Mouse (Mus musculus) neural tube, embryonic 11.5 days (tissue): ENCODE data around the gene Gp9. TPM values are rescaled to one million over a fixed set of nuclear protein-coding genes. Genes with fewer than 3 reads are reported as not detected.
A peak's percentile ranks its signal among the peaks of the same experiment; 100 is the strongest.

ENCODE experiments used
- ATAC-seq: fragments of 200-750 bp; cut with Nextera tagmentation; 2 replicates; pipeline ENCODE4 v1.8.0; 2017; ENCODE audit warnings: moderate number of reproducible peaks, mild to moderate bottlenecking, moderate TSS enrichment, moderate library complexity; ENCODE audit not compliant: insufficient read depth, low FRiP score, low TSS enrichment
- DNase-seq: peaks from one replicate; pipeline ENCODE4 v3.0.0-alpha.2; 2015; ENCODE audit warnings: low spot score
- H3K27ac ChIP-seq: fragments of 300-500 bp; sonication (generic); 2 replicates; pipeline ENCODE4 v1.5.1; 2014; ENCODE audit warnings: low read depth, mild to moderate bottlenecking, low read length
- H3K27me3 ChIP-seq: fragments of 300-500 bp; sonication (generic); 2 replicates; pipeline ENCODE4 v1.6.1; 2014; ENCODE audit warnings: mild to moderate bottlenecking, low read length, mixed read lengths; ENCODE audit not compliant: control insufficient read depth, insufficient read depth
- H3K36me3 ChIP-seq: fragments of 300-500 bp; sonication (generic); 2 replicates; pipeline ENCODE4 v1.6.1; 2014; ENCODE audit warnings: mild to moderate bottlenecking, low read length, moderate library complexity, mixed read lengths; ENCODE audit not compliant: control insufficient read depth, insufficient read depth
- H3K4me1 ChIP-seq: fragments of 300-500 bp; sonication (generic); 2 replicates; pipeline ENCODE4 v1.6.1; 2014; ENCODE audit warnings: low read length, mixed read lengths; ENCODE audit not compliant: control insufficient read depth, insufficient read depth
- H3K4me2 ChIP-seq: fragments of 300-500 bp; sonication (generic); 2 replicates; pipeline ENCODE4 v1.6.1; 2014; ENCODE audit warnings: low read depth, mild to moderate bottlenecking, moderate library complexity
- H3K4me3 ChIP-seq: fragments of 300-500 bp; sonication (generic); 2 replicates; pipeline ENCODE4 v1.5.1; 2014; ENCODE audit warnings: low read depth, low read length
- H3K9ac ChIP-seq: fragments of 300-500 bp; sonication (generic); 2 replicates; pipeline ENCODE4 v1.6.1; 2014; ENCODE audit warnings: mild to moderate bottlenecking, low read length
- H3K9me3 ChIP-seq: fragments of 300-500 bp; sonication (generic); 2 replicates; pipeline ENCODE4 v1.6.1; 2016; ENCODE audit warnings: low read length; ENCODE audit not compliant: control insufficient read depth
- WGBS: fragments of 180-500 bp; shearing (Covaris S2); extraction: QIAGEN DNeasy Blood & Tissue Kit; methylation state at CpG from one replicate; pipeline ENCODE4 v1.1.7; 2014; 5-methylcytosine and 5-hydroxymethylcytosine counted together
- polyA plus RNA-seq: library from polyadenylated mRNA; unstranded; fragments of >200 nt; fragmentation: Nextera tagmentation; extraction: Ambion mirVana; gene quantifications from 2 replicates; pipeline ENCODE4 v1.2.1, GENCODE M21; 2014

The Gp9 gene
- polyA plus RNA-seq, 1 experiment from 2014 or later = 2.6 TPM

DNA sequence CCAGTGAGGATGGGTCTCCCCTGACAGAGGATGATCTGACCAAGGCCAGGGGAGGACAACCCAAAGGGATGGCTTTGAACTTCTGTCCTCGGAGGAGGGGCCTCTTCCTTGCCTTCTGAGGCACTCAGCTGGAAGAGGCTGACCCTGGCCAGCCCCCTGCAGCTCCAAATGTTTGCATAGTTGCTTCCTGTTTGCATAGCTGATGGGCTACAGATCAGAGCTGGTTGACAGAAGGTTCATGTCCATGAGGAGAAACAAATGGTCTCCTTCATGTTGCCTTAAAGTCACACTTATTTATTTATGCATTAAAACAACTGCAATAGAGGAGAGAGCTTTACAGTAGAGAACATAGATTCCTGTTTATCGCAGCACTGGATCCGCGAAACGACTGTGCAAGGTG is 43.7 kb upstream of the Gp9 start:
- 60% methylated on average over 5 of the region's 5 CpGs for WGBS
- no peak overlapping the region for H3K4me2 ChIP-seq
- ATAC-seq (no peak), DNase-seq (no peak)
- H3K9ac ChIP-seq = no peak overlapping the region
- no peaks in the 10 kb centered on the region for H3K9me3 ChIP-seq
- H3K4me1 ChIP-seq = peaks cover 21% of the 10 kb centered on the region
- no peak overlapping the region for H3K4me3 ChIP-seq
- peaks cover 24% of the 10 kb centered on the region for H3K27me3 ChIP-seq
- no peaks in the 10 kb centered on the region for H3K36me3 ChIP-seq
- no peak overlapping the region for H3K27ac ChIP-seq

DNA sequence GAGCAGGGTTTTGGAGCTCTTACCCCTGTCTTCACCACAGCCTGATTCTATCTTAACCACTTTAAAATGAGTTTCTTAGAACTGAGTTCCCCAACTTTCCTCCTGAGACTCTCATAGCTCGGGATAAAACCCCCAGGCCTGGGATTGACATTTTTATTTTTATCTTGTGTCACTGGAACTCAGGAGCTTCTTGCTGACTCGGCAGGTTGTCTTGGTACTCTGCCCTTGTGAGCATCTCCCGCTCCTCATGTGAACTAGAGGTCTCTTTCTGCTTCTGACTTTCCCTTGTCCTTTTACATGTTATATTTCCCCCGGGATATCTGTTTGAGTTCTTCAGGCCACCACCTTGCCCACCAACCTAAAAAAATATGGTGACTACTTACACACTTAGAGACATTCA is 40.9 kb upstream of the Gp9 start:
- ATAC-seq (no peak), DNase-seq (no peak)
- no peak overlapping the region for H3K4me3 ChIP-seq
- H3K4me1 ChIP-seq = peaks cover 14% of the 10 kb centered on the region
- no peak overlapping the region for H3K9ac ChIP-seq
- no peak overlapping the region for H3K27ac ChIP-seq
- no peaks in the 10 kb centered on the region for H3K36me3 ChIP-seq
- no peak overlapping the region for H3K4me2 ChIP-seq
- H3K27me3 ChIP-seq = peaks cover 15% of the 10 kb centered on the region
- H3K9me3 ChIP-seq = no peaks in the 10 kb centered on the region
- WGBS = 81% methylated on average over 4 of the region's 4 CpGs

DNA sequence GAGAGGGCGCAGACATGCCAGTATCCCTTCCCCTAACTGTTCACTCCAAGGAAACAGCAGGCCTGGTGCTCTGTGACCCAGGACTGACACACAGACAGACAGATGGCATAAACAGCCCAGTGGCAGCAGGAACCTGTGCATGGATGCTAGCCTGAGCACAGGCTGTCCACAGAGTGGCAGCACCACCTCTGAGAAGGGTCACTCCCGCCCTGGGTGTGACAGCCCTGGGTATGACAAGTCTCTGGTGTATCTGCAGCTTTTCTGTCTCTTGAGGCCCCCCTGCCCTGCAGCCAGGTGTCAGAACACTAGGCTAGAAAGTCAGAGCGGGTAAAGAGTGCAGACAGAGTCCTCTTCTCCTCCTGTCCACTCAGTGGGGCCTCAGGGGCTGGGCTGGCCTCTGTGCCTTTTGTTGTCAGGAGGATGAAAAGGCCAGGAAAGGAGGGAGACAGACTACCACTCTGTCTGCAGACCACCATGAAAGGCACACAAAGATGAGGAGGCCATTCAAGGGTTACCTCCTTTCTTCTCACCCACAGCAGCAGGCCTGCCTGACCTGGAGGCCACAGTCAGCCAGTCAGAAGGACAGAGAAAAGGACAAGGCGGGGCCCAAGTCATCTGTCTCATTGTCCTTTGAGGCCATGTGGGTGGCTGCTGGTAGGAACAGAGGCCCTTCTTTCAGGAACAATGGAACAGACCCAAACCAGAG is 39.8 kb upstream of the Gp9 start:
- ATAC-seq (peak; percentile 81), DNase-seq (peak; percentile 68)
- H3K27me3 ChIP-seq = peaks cover 5% of the 10 kb centered on the region
- H3K4me1 ChIP-seq = peaks cover 6% of the 10 kb centered on the region; the same call in 1 of the 2 replicates
- peak overlapping the region; percentile 1; the same call in 1 of the 2 replicates for H3K9ac ChIP-seq
- no peak overlapping the region for H3K4me3 ChIP-seq
- peak overlapping the region; percentile 65 for H3K27ac ChIP-seq
- 20% methylated on average over 4 of the region's 4 CpGs for WGBS
- no peak overlapping the region for H3K4me2 ChIP-seq
- no peaks in the 10 kb centered on the region for H3K9me3 ChIP-seq
- no peaks in the 10 kb centered on the region for H3K36me3 ChIP-seq

DNA sequence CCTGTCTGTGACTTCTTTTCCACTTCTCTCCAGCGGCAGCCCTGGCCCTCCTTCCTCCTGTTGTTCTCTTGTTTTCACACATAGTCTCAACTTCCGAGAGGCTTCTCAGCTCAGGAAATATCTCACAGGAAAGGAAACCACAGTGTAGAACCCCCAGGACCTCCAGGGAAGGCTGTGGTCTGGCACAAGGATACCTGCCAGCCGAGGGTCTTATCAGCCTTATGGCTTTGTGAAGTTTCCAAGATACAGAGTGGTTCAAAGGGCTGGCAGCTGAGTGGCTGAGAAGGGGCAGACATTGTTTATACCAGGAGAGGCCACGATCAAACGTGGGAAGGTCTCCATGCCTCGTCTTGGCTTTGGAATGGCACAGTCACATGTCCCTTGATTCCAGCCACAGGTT is 38.0 kb upstream of the Gp9 start:
- Histone ChIP-seq H3K9me3 (no peaks in the 10 kb centered on the region), H3K4me3 (no peak overlapping the region), H3K4me1 (0 out of 2 replicates have a peak, but pooled peaks cover 6% of the 10 kb centered on the region), H3K27me3 (no peaks in the 10 kb centered on the region), H3K27ac (no peak overlapping the region), H3K9ac (no peak overlapping the region), H3K4me2 (no peak overlapping the region), H3K36me3 (no peaks in the 10 kb centered on the region)
- ATAC-seq (no peak), DNase-seq (no peak)
- 57% methylated on average over 6 of the region's 6 CpGs for WGBS

DNA sequence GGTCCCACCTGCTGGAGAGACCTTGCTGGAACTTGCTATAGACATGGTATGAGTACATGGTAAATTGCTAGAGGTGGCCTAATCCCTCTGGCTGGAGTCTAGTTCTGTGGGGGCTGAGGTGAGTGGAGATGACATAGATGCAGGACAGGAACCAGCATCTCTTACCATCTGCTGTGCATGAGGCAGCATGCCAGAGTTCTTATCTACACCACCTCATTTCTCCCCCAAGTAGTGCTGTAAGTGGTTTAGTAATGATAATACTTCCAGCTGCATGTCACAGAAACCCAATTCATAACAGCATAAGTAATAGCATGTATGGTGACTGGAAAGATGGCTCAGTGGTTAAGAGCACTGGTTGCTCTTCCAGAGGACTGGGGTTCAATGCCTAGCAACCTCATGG is 37.4 kb upstream of the Gp9 start:
- Histone ChIP-seq H3K27me3 (no peaks in the 10 kb centered on the region), H3K9ac (no peak overlapping the region), H3K4me3 (no peak overlapping the region), H3K4me2 (no peak overlapping the region), H3K36me3 (no peaks in the 10 kb centered on the region), H3K9me3 (no peaks in the 10 kb centered on the region), H3K27ac (no peak overlapping the region), H3K4me1 (0 out of 2 replicates have a peak, but pooled peaks cover 6% of the 10 kb centered on the region)
- ATAC-seq (no peak), DNase-seq (no peak)

DNA sequence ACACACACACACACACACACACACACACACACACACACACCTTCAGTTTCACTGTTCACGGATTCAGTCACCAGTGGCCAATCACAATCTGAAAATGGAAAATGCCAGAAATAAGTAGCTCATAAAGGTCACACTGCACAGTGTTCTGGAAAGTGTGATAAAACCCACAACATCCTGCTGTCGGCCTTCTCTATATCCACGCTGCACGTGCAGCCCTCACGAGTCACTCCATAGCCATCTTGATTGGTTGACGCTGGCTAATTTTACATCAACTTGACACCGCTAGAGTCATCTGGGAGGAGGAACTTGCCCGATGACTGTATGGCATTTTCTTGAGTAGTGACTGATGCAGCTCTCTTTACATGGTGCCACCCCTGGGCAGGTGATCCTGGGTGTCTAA is 35.9 kb upstream of the Gp9 start:
- 94% methylated on average over 8 of the region's 8 CpGs for WGBS
- Histone ChIP-seq H3K4me3 (no peak overlapping the region), H3K36me3 (no peaks in the 10 kb centered on the region), H3K4me2 (no peak overlapping the region), H3K27me3 (no peaks in the 10 kb centered on the region), H3K9ac (no peak overlapping the region), H3K27ac (no peak overlapping the region), H3K4me1 (0 out of 2 replicates have a peak, but pooled peaks cover 6% of the 10 kb centered on the region), H3K9me3 (no peaks in the 10 kb centered on the region)
- DNase-seq (no peak), ATAC-seq (no peak)

DNA sequence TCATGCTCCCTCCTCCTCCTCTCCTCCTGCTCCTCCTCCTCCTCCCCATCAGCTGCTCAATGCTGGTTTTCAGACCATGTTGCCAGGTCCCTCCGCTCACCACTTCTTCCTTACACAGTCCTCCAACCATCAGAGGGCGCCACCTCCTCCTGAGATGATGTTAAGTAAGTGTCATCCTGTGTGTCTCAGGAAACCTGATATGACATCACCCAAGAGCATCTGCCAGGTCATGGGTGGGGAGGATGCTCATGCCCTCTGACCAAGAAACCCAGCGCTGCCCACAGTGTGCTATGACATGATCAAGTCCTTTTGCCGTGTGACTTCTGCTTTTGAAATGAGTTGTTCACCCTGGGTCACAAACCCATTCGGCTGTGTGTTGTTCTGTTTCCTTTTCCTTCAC is 35.1 kb upstream of the Gp9 start:
- ATAC-seq (no peak), DNase-seq (no peak)
- Histone ChIP-seq H3K4me2 (no peak overlapping the region), H3K36me3 (no peaks in the 10 kb centered on the region), H3K9ac (no peak overlapping the region), H3K27ac (no peak overlapping the region), H3K4me1 (0 out of 2 replicates have a peak, but pooled peaks cover 6% of the 10 kb centered on the region), H3K9me3 (no peaks in the 10 kb centered on the region), H3K4me3 (no peak overlapping the region), H3K27me3 (no peaks in the 10 kb centered on the region)
- 79% methylated on average over 5 of the region's 5 CpGs for WGBS

DNA sequence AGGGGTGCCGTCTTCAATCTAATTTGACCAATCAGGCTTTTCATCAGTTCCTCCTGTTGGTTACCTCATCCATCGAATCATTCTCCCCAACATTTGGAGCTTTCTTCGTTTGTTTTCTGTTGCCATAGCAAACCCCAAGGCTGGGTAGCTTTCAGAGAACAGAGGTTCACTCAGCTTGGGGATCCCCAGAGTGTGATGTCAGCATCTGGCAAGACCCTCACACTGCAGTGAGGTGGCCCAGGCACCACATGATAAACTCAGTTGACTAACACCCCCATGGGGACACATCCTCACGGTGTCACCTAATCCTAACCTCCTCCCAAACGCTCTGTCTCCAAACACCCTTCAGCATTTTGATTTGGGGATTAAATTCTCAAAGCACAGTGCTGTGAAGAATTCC is 34.6 kb upstream of the Gp9 start:
- ATAC-seq (no peak), DNase-seq (no peak)
- Histone ChIP-seq H3K4me1 (0 out of 2 replicates have a peak, but pooled peaks cover 1% of the 10 kb centered on the region), H3K4me3 (no peak overlapping the region), H3K9ac (no peak overlapping the region), H3K27ac (no peak overlapping the region), H3K36me3 (no peaks in the 10 kb centered on the region), H3K27me3 (no peaks in the 10 kb centered on the region), H3K4me2 (no peak overlapping the region), H3K9me3 (no peaks in the 10 kb centered on the region)
- 77% methylated on average over 5 of the region's 5 CpGs for WGBS

DNA sequence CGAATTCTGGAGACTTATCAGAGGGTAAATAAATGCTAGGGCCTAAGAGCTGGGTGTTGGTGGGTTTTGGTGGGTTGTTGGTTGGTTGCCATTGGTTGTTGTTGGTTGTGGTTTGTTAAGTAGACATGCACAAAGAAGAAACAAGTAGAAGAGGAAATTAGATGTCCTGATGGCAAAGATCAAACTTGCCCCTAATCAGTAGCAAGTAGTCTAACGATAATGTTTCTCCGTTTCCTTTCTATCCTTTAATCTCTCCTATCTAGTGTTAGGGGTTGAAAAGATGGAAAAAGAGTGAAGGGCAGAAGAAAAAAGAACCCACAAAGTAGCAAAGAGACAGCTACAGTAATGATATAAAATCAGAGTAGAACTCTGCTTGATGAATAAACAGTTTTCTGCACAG is 33.2 kb upstream of the Gp9 start:
- no peaks in the 10 kb centered on the region for H3K4me1 ChIP-seq
- no peaks in the 10 kb centered on the region for H3K27me3 ChIP-seq
- ATAC-seq (no peak), DNase-seq (no peak)
- no peak overlapping the region for H3K27ac ChIP-seq
- 94% methylated on average over 3 of the region's 3 CpGs for WGBS
- H3K4me2 ChIP-seq = no peak overlapping the region
- H3K9ac ChIP-seq = no peak overlapping the region
- H3K36me3 ChIP-seq = no peaks in the 10 kb centered on the region
- no peak overlapping the region for H3K4me3 ChIP-seq
- no peaks in the 10 kb centered on the region for H3K9me3 ChIP-seq
